ENCODE assay signal across 20 mouse cellular contexts in the genomic region with DNA sequence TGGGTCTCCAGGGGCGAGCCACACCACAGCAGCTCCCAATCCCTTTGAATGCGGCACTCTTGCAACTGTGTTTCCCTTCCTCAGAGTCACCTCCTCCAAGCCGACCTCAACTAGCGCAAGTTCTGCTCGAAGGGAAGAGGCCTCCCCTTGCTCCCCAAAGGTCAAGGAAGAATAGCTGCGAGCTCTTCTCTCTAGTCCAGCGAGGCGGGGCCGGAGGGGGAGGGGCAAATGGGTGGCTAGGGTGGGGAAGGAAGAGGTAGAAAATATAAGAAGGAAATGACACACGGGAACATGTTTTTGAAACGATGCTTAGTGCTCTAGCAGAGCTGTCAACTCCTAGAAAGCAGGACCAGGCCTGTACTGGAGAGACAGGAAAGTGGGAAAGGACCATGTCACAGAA.
DNase-seq lines count a peak whose midpoint lies in the region; ATAC-seq and TF ChIP-seq lines count a peak whose summit lies in the region.
"Had no signal": no experiment of that assay in that cellular context is flagged by ENCODE, and none has a peak within 500 bp of the region (broad histone marks: within the 10 kb centered on the region; RNA-seq: fewer than 3 reads in every experiment).

No protein-coding gene starts in this region.

- no peak for TF ChIP-seq CTCF in CH12.LX (conservative IDR thresholded peaks at IDR 0.05 in 1 of 2, IDR thresholded peaks at IDR 0.05 in 1 of 2; ENCODE audit: low read depth in 2 of 2, low read length in 2 of 2)
- no peak for TF ChIP-seq CTCF in liver, postnatal 0 days (IDR thresholded peaks at IDR 0.05; ENCODE audit: low read depth)

- peak; percentile 24 for DNase-seq in adrenal gland, postnatal 14 days
- no peak for DNase-seq in adrenal gland, adult 8-10 months
- DNase-seq in kidney, postnatal 4 days = peak; percentile 24 to 46
- no peak for DNase-seq in kidney, postnatal 25 days
- no peak for DNase-seq in CH12.LX (ENCODE audit: extremely low read depth)
- DNase-seq in lung, postnatal 4 days = peak; percentile 46 to 52
- DNase-seq in thymus, postnatal 25 days = no peak
- no peak for DNase-seq in liver, postnatal 0 days
- DNase-seq: adrenal gland, postnatal 25 days; cerebellum, adult 11-12 months; cerebellum, postnatal 14 days; embryo, embryonic 11 days; gastrocnemius, adult 2 months; retina, postnatal 1 day had no signal

- no peak for TF ChIP-seq EP300 in CH12.LX (IDR thresholded peaks at IDR 0.05; ENCODE audit: low read length)
- TF ChIP-seq EP300 in liver, postnatal 0 days (IDR thresholded peaks at IDR 0.05; ENCODE audit: low read depth) = no peak

- peak overlapping the region; percentile 46 for H3K4me2 ChIP-seq in CH12.LX (ENCODE audit: insufficient read depth, low read depth, poor library complexity, severe bottlenecking)
- H3K4me2 ChIP-seq in liver, postnatal 0 days (ENCODE audit: low read depth, low read length) = no peak overlapping the region
- H3K4me2 ChIP-seq: embryonic facial prominence, embryonic 15.5 days; forebrain, embryonic 12.5 days; heart, embryonic 15.5 days; midbrain, embryonic 15.5 days had no signal

- no peaks in the 10 kb centered on the region for H3K79me2 ChIP-seq in CH12.LX (replicated peaks; ENCODE audit: control insufficient read depth, extremely low read depth, insufficient read depth, poor library complexity, severe bottlenecking)

- H3K27ac ChIP-seq in CH12.LX (ENCODE audit: insufficient read depth, low read depth) = 0 out of 2 replicates have a peak overlapping the region, but pooled peaks have one; percentile 13
- no peak overlapping the region for H3K27ac ChIP-seq in liver, postnatal 0 days (ENCODE audit: low read depth)
- H3K27ac ChIP-seq: forebrain, embryonic 12.5 days; gastrocnemius, adult 2 months; heart, embryonic 15.5 days; hindbrain, embryonic 10.5 days; midbrain, embryonic 15.5 days had no signal

- no peak overlapping the region for H3K4me3 ChIP-seq in CH12.LX (replicated peaks in 1 of 3; ENCODE audit: low read depth in 2 of 3, low read length in 2 of 3, poor library complexity in 1 of 3)
- no peak overlapping the region for H3K4me3 ChIP-seq in liver, postnatal 0 days (ENCODE audit: low read depth, low read length)
- H3K4me3 ChIP-seq: embryonic facial prominence, embryonic 15.5 days; forebrain, embryonic 12.5 days; gastrocnemius, adult 2 months; heart, embryonic 15.5 days; hindbrain, embryonic 10.5 days; midbrain, embryonic 15.5 days had no signal

- ATAC-seq in liver, postnatal 0 days = no peak
- ATAC-seq: midbrain, embryonic 15.5 days; Patski had no signal

- peaks cover 9 to 17% of the 10 kb centered on the region in 2 experiments for H3K4me1 ChIP-seq in CH12.LX (ENCODE audit: control insufficient read depth in 1 of 2, insufficient read depth in 2 of 2)
- H3K4me1 ChIP-seq in liver, postnatal 0 days (ENCODE audit: insufficient read depth) = no peaks in the 10 kb centered on the region
- H3K4me1 ChIP-seq: forebrain, embryonic 12.5 days; midbrain, embryonic 15.5 days had no signal

- H3K9me3 ChIP-seq in CH12.LX (replicated peaks; ENCODE audit: low read length) = no peaks in the 10 kb centered on the region
- no peaks in the 10 kb centered on the region for H3K9me3 ChIP-seq in liver, postnatal 0 days (ENCODE audit: low read length)
- H3K9me3 ChIP-seq: embryonic facial prominence, embryonic 15.5 days; forebrain, embryonic 12.5 days; heart, embryonic 15.5 days; hindbrain, embryonic 10.5 days; midbrain, embryonic 15.5 days had no signal

- H3K36me3 ChIP-seq in CH12.LX (replicated peaks in 1 of 2; ENCODE audit: control insufficient read depth in 1 of 2, insufficient read depth in 1 of 2, low read length in 1 of 2) = no peaks in the 10 kb centered on the region
- H3K36me3 ChIP-seq in liver, postnatal 0 days (replicated peaks; ENCODE audit: insufficient read depth, low read length) = no peaks in the 10 kb centered on the region
- H3K36me3 ChIP-seq: embryonic facial prominence, embryonic 15.5 days; forebrain, embryonic 12.5 days; heart, embryonic 15.5 days; hindbrain, embryonic 10.5 days; midbrain, embryonic 15.5 days had no signal

- dilution Hi-C loops in CH12.LX (cut with MboI; ENCODE audit: extremely low pct_ligation_motif_present, extremely low pct_unique_long_range_greater_than_20kb, low sequenced_read_pairs) = no loop called here

- TF ChIP-seq POLR2A in CH12.LX (IDR thresholded peaks at IDR 0.05; ENCODE audit: low read depth, low read length) = no peak

- peak overlapping the region; percentile 11; the same call in 1 of the 2 replicates for H3K9ac ChIP-seq in CH12.LX (ENCODE audit: insufficient read depth, low read depth)
- no peak overlapping the region for H3K9ac ChIP-seq in liver, postnatal 0 days (replicated peaks)
- H3K9ac ChIP-seq: embryonic facial prominence, embryonic 15.5 days; forebrain, embryonic 12.5 days; heart, embryonic 15.5 days; midbrain, embryonic 15.5 days had no signal

- TF ChIP-seq RAD21 in CH12.LX (IDR thresholded peaks at IDR 0.05; ENCODE audit: low read depth, low read length) = no peak

- 66% methylated on average over 11 of the region's 11 CpGs for WGBS in liver, postnatal 0 days (ENCODE audit: insufficient replicate concordance)

- in situ Hi-C loops in CH12.LX (cut with MboI; ENCODE audit: low pct_ligation_motif_present, low pct_unique_long_range_greater_than_20kb, low sequenced_read_pairs) = no loop called here

- H3K27me3 ChIP-seq in CH12.LX (replicated peaks) = no peaks in the 10 kb centered on the region
- H3K27me3 ChIP-seq in liver, postnatal 0 days (ENCODE audit: insufficient read depth, low read length) = no peaks in the 10 kb centered on the region
- H3K27me3 ChIP-seq: embryonic facial prominence, embryonic 15.5 days; forebrain, embryonic 12.5 days; heart, embryonic 15.5 days; midbrain, embryonic 15.5 days; Patski had no signal

TF ChIP-seq in CH12.LX, 34 proteins besides CTCF, POLR2A, EP300 and RAD21:
- TF ChIP-seq ZNF384 (IDR thresholded peaks at IDR 0.05; ENCODE audit: low read depth, low read length) (no peak), UBTF (IDR thresholded peaks at IDR 0.05; ENCODE audit: low read depth, low read length) (no peak), MXI1 (IDR thresholded peaks at IDR 0.05; ENCODE audit: low read depth, low read length) (no peak), ZKSCAN1 (IDR thresholded peaks at IDR 0.05; ENCODE audit: borderline replicate concordance, low read depth, low read length) (no peak), MEF2A (IDR thresholded peaks at IDR 0.05; ENCODE audit: borderline replicate concordance, low read depth, low read length) (no peak), MAZ (IDR thresholded peaks at IDR 0.05; ENCODE audit: low read depth, low read length) (no peak), JUND (conservative IDR thresholded peaks at IDR 0.05; ENCODE audit: low read depth, low read length) (no peak), ETS1 (conservative IDR thresholded peaks at IDR 0.05; ENCODE audit: low read depth, low read length) (no peak), JUN (IDR thresholded peaks at IDR 0.05; ENCODE audit: insufficient read depth, low read depth, low read length) (no peak), E2F4 (IDR thresholded peaks at IDR 0.05; ENCODE audit: insufficient replicate concordance, low read depth, low read length) (no peak), CHD1 (IDR thresholded peaks at IDR 0.05; ENCODE audit: low read depth, low read length) (no peak), USF1 (IDR thresholded peaks at IDR 0.05; ENCODE audit: low read depth, low read length) (no peak), POLR2AphosphoS2 (IDR thresholded peaks at IDR 0.05; ENCODE audit: low read depth, low read length) (no peak), NELFE (IDR thresholded peaks at IDR 0.05; ENCODE audit: low read depth, low read length) (no peak)

Comparison
In these comparisons a context has a peak if more than half of its experiments do, and no peak if none do; other contexts are left out.
1. DNase-seq: peak in adrenal gland, postnatal 14 days (single experiment), kidney, postnatal 4 days (2 of 2) and lung, postnatal 4 days (2 of 2); none in adrenal gland, adult 8-10 months (single experiment), kidney, postnatal 25 days (0 of 2), CH12.LX (single experiment), thymus, postnatal 25 days (single experiment) and liver, postnatal 0 days (single experiment).